ENCODE assay signal across 8 mouse cellular contexts in genomic region chr7:12835779-12836178, GRCm38 (mm10). TPM values are rescaled to one million over a fixed set of nuclear protein-coding genes. Genes with fewer than 3 reads are reported as not detected.
DNase-seq lines count a peak whose midpoint lies in the region; ATAC-seq and TF ChIP-seq lines count a peak whose summit lies in the region.

No protein-coding gene starts in this region.

- H3K27me3 ChIP-seq in kidney, embryonic 15.5 days: no peaks in the 10 kb centered on the region
- H3K27me3 ChIP-seq in hindbrain, postnatal 0 days (ENCODE audit: insufficient read depth, low read length): no peaks in the 10 kb centered on the region
- H3K27me3 ChIP-seq in midbrain, embryonic 15.5 days (replicated peaks): no peaks in the 10 kb centered on the region

- H3K4me3 ChIP-seq in kidney, embryonic 15.5 days (replicated peaks): peak overlapping the region; percentile 67
- peak overlapping the region; percentile 78; the same call in 1 of the 2 replicates for H3K4me3 ChIP-seq in cortical plate, adult 2 months (ENCODE audit: insufficient read depth, low read length)
- H3K4me3 ChIP-seq in hindbrain, postnatal 0 days (ENCODE audit: low read length): peak overlapping the region; percentile 63
- H3K4me3 ChIP-seq in midbrain, embryonic 15.5 days: peak overlapping the region; percentile 53

- peaks cover 47% of the 10 kb centered on the region for H3K36me3 ChIP-seq in kidney, embryonic 15.5 days
- H3K36me3 ChIP-seq in hindbrain, postnatal 0 days (ENCODE audit: insufficient read depth, low read length): peaks cover 22% of the 10 kb centered on the region
- H3K36me3 ChIP-seq in midbrain, embryonic 15.5 days (replicated peaks): peaks cover 43% of the 10 kb centered on the region

- ATAC-seq in kidney, embryonic 15.5 days (replicated peaks; ENCODE audit: low FRiP score): no peak
- ATAC-seq in hindbrain, postnatal 0 days: no peak
- no peak for ATAC-seq in midbrain, embryonic 15.5 days (replicated peaks)

- no peak overlapping the region for H3K9ac ChIP-seq in kidney, embryonic 15.5 days
- no peak overlapping the region for H3K9ac ChIP-seq in hindbrain, postnatal 0 days (replicated peaks; ENCODE audit: low read length)
- H3K9ac ChIP-seq in midbrain, embryonic 15.5 days: no peak overlapping the region

- no peak for TF ChIP-seq CTCF in cortical plate, adult 2 months (IDR thresholded peaks at IDR 0.05; ENCODE audit: extremely low read depth, insufficient read depth, low read length)
- no peak for TF ChIP-seq CTCF in hindbrain, postnatal 0 days (IDR thresholded peaks at IDR 0.05; ENCODE audit: low read depth)

- intact Hi-C loops in left cerebral cortex, postnatal 14 days (cut with DNase I): no loop called here

- peak overlapping the region; percentile 70 for H3K4me2 ChIP-seq in kidney, embryonic 15.5 days
- H3K4me2 ChIP-seq in hindbrain, postnatal 0 days (ENCODE audit: low read depth, low read length): peak overlapping the region; percentile 68
- peak overlapping the region; percentile 63 for H3K4me2 ChIP-seq in midbrain, embryonic 15.5 days

- no peak for DNase-seq in kidney, adult 9 months
- no peak for DNase-seq in hindbrain, postnatal 0 days (ENCODE audit: low spot score)
- no peak for DNase-seq in layer of hippocampus, adult 9-11 months
- no peak for DNase-seq in left cerebral cortex, postnatal 14 days (ENCODE audit: low spot score in 2 of 2)
- DNase-seq in urinary bladder, postnatal 4 days (ENCODE audit: low spot score in 2 of 2): no peak

- H3K27ac ChIP-seq in kidney, embryonic 15.5 days: no peak overlapping the region
- H3K27ac ChIP-seq in cortical plate, adult 2 months (ENCODE audit: insufficient read depth, low read length): no peak overlapping the region
- no peak overlapping the region for H3K27ac ChIP-seq in hindbrain, postnatal 0 days
- H3K27ac ChIP-seq in midbrain, embryonic 15.5 days: no peak overlapping the region

- H3K9me3 ChIP-seq in kidney, embryonic 15.5 days (replicated peaks): peaks cover 40% of the 10 kb centered on the region
- peaks cover 35% of the 10 kb centered on the region for H3K9me3 ChIP-seq in hindbrain, postnatal 0 days (ENCODE audit: low read length)
- H3K9me3 ChIP-seq in midbrain, embryonic 15.5 days: peaks cover 36% of the 10 kb centered on the region

- TF ChIP-seq POLR2A in cortical plate, adult 2 months (IDR thresholded peaks at IDR 0.05; ENCODE audit: extremely low read depth, insufficient read depth, low read length): no peak

- H3K4me1 ChIP-seq in kidney, embryonic 15.5 days: peaks cover 8% of the 10 kb centered on the region; the same call in 1 of the 2 replicates
- H3K4me1 ChIP-seq in cortical plate, adult 2 months (ENCODE audit: control insufficient read depth, insufficient read depth, low read length): no peaks in the 10 kb centered on the region
- H3K4me1 ChIP-seq in hindbrain, postnatal 0 days (ENCODE audit: insufficient read depth, low read length): no peaks in the 10 kb centered on the region
- 0 out of 2 replicates have a peak, but pooled peaks cover 3% of the 10 kb centered on the region for H3K4me1 ChIP-seq in midbrain, embryonic 15.5 days

- 97% methylated on average over 4 of the region's 4 CpGs for WGBS in kidney, embryonic 15.5 days
- over 99% methylated on average over 4 of the region's 4 CpGs for WGBS in hindbrain, postnatal 0 days
- WGBS in midbrain, embryonic 15.5 days: 98% methylated on average over 4 of the region's 4 CpGs

RNA-seq across cellular contexts. Expression of gene Zfp110, which starts 1.2 kb away (rescaled TPM):
- polyA plus RNA-seq in kidney, embryonic 15.5 days (2015; fragmentation: Nextera tagmentation; extraction: Ambion mirVana): 32.3 and 34.0 TPM in 2 replicates
- polyA plus RNA-seq in cortical plate, adult 2 months (2012; rRNA removed): 7.8 and 8.6 TPM in 2 replicates
- 15.2 and 31.8 TPM in 2 replicates for total RNA-seq in hindbrain, postnatal 0 days (2014; rRNA removed)
- 16.6 and 18.1 TPM in 2 replicates for polyA plus RNA-seq in hindbrain, postnatal 0 days (2015; fragmentation: Nextera tagmentation; extraction: Ambion mirVana)
- 28.3 and 30.8 TPM in 2 replicates for polyA plus RNA-seq in midbrain, embryonic 15.5 days (2015; fragmentation: Nextera tagmentation; extraction: Ambion mirVana)
- 10 to 100 TPM; 10.5 to 11.1 TPM for total RNA-seq in left cerebral cortex, postnatal 14 days (2021)

RNA-seq across cellular contexts. Expression of gene Zfp329, which starts 17.1 kb away (rescaled TPM):
- 15.8 and 16.4 TPM in 2 replicates for polyA plus RNA-seq in kidney, embryonic 15.5 days (2015; fragmentation: Nextera tagmentation; extraction: Ambion mirVana)
- polyA plus RNA-seq in cortical plate, adult 2 months (2012; rRNA removed): 15.9 and 19.1 TPM in 2 replicates
- total RNA-seq in hindbrain, postnatal 0 days (2014; rRNA removed): 10.7 and 14.8 TPM in 2 replicates
- polyA plus RNA-seq in hindbrain, postnatal 0 days (2015; fragmentation: Nextera tagmentation; extraction: Ambion mirVana): 17.1 and 17.2 TPM in 2 replicates
- 35.2 and 36.0 TPM in 2 replicates for polyA plus RNA-seq in midbrain, embryonic 15.5 days (2015; fragmentation: Nextera tagmentation; extraction: Ambion mirVana)
- total RNA-seq in left cerebral cortex, postnatal 14 days (2021): 10 to 100 TPM; 19.4 to 20.1 TPM

RNA-seq across cellular contexts. Expression of gene Zscan18, which starts 32.3 kb away (rescaled TPM):
- 7.9 and 8.9 TPM in 2 replicates for polyA plus RNA-seq in kidney, embryonic 15.5 days (2015; fragmentation: Nextera tagmentation; extraction: Ambion mirVana)
- polyA plus RNA-seq in cortical plate, adult 2 months (2012; rRNA removed): 16.3 and 17.8 TPM in 2 replicates
- total RNA-seq in hindbrain, postnatal 0 days (2014; rRNA removed): 17.3 and 18.1 TPM in 2 replicates
- 19.6 and 20.0 TPM in 2 replicates for polyA plus RNA-seq in hindbrain, postnatal 0 days (2015; fragmentation: Nextera tagmentation; extraction: Ambion mirVana)
- polyA plus RNA-seq in midbrain, embryonic 15.5 days (2015; fragmentation: Nextera tagmentation; extraction: Ambion mirVana): 35.3 and 35.4 TPM in 2 replicates
- 10 to 100 TPM; 14.7 to 17.6 TPM for total RNA-seq in left cerebral cortex, postnatal 14 days (2021)

RNA-seq across cellular contexts. Expression of gene Zfp128, which starts 45.2 kb away (rescaled TPM):
- 3.7 and 3.8 TPM in 2 replicates for polyA plus RNA-seq in kidney, embryonic 15.5 days (2015; fragmentation: Nextera tagmentation; extraction: Ambion mirVana)
- 5.2 and 5.4 TPM in 2 replicates for polyA plus RNA-seq in cortical plate, adult 2 months (2012; rRNA removed)
- 7.7 and 10.7 TPM in 2 replicates for total RNA-seq in hindbrain, postnatal 0 days (2014; rRNA removed)
- polyA plus RNA-seq in hindbrain, postnatal 0 days (2015; fragmentation: Nextera tagmentation; extraction: Ambion mirVana): 1.9 and 2.1 TPM in 2 replicates
- 8.6 and 9.4 TPM in 2 replicates for polyA plus RNA-seq in midbrain, embryonic 15.5 days (2015; fragmentation: Nextera tagmentation; extraction: Ambion mirVana)
- 1 to 10 TPM; 7.1 to 7.4 TPM for total RNA-seq in left cerebral cortex, postnatal 14 days (2021)
